Comparison of ENCODE assay signal across 8 mouse cellular contexts in the genomic region with DNA sequence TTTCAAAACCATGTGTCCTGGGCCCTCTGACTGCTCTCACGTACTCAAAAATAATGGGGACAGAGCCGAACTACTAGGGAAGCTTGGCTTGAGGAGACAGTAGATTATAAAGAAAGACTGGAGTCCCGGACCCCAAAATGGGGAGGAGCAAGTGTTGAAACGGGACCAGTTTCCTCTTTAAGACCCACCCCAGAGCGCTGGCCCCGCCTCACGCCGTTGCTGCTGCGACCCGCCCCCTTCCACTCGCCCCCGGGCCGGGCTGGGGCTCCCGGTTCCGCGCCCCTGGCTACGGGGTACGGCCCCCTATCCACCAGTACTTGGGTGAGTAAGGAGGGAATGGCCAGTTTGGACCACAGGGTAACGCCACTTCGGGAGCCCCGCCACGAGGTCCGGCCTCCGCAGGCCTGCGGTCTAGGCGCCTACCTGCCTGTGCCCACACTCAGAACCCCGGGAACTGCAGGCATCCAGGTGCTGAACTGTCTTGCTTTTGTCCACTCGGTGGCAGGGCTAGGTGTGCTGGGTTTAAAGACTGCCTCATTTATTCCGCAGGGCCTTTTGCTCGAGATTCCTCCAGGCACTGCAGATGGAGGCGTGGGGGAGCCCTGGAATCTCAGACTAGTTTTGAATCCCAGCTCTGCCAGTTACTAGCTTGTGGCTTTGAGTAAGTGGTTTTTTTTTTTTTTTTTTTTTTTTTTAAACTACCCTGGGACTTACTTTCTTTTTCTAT. TPM values are rescaled to one million over a fixed set of nuclear protein-coding genes. Genes with fewer than 3 reads are reported as not detected.
DNase-seq lines count a peak whose midpoint lies in the region; ATAC-seq and TF ChIP-seq lines count a peak whose summit lies in the region.

No protein-coding gene starts in this region.

- WGBS in heart, embryonic 14.5 days, result 2% methylated on average over 30 of the region's 31 CpGs
- WGBS in kidney, postnatal 0 days, result 1% methylated on average over 31 of the region's 31 CpGs
- 2% methylated on average over 30 of the region's 31 CpGs for WGBS in neural tube, embryonic 14.5 days

- H3K27me3 ChIP-seq in heart, embryonic 14.5 days (ENCODE audit: control insufficient read depth, insufficient read depth, low read length), result no peaks in the 10 kb centered on the region
- H3K27me3 ChIP-seq in kidney, postnatal 0 days (ENCODE audit: insufficient read depth, low read length), result no peaks in the 10 kb centered on the region
- H3K27me3 ChIP-seq in neural tube, embryonic 14.5 days (ENCODE audit: control insufficient read depth, insufficient read depth, low read length), result no peaks in the 10 kb centered on the region

- peaks cover 12% of the 10 kb centered on the region; the same call in 1 of the 2 replicates for H3K36me3 ChIP-seq in heart, embryonic 14.5 days (ENCODE audit: control insufficient read depth, insufficient read depth, low read length)
- no peaks in the 10 kb centered on the region for H3K36me3 ChIP-seq in kidney, postnatal 0 days (ENCODE audit: insufficient read depth, low read length)
- H3K36me3 ChIP-seq in neural tube, embryonic 14.5 days (ENCODE audit: control insufficient read depth, insufficient read depth, low read length), result no peaks in the 10 kb centered on the region

- H3K4me3 ChIP-seq in bone marrow macrophage, adult 2 months (ENCODE audit: insufficient read depth, low read length), result peak overlapping the region; percentile 70
- peak overlapping the region; percentile 61 to 69 for H3K4me3 ChIP-seq in heart, embryonic 14.5 days (ENCODE audit: control insufficient read depth in 1 of 2, insufficient read depth in 1 of 2, low read depth in 1 of 2, low read length in 2 of 2)
- peak overlapping the region; percentile 65 for H3K4me3 ChIP-seq in kidney, postnatal 0 days (replicated peaks; ENCODE audit: low read depth, low read length)
- peak overlapping the region; percentile 61 for H3K4me3 ChIP-seq in neural tube, embryonic 14.5 days (ENCODE audit: low read depth, low read length)

- H3K4me1 ChIP-seq in bone marrow macrophage, adult 2 months (ENCODE audit: control insufficient read depth, insufficient read depth, low read length), result peaks cover 12% of the 10 kb centered on the region
- peaks cover 5 to 6% of the 10 kb centered on the region in 2 experiments; a peak in 3 of 4 replicates for H3K4me1 ChIP-seq in heart, embryonic 14.5 days (ENCODE audit: control insufficient read depth in 2 of 2, insufficient read depth in 2 of 2, low read length in 2 of 2)
- H3K4me1 ChIP-seq in kidney, postnatal 0 days (replicated peaks; ENCODE audit: insufficient read depth, low read length), result 0 out of 2 replicates have a peak, but pooled peaks cover 3% of the 10 kb centered on the region
- no peaks in the 10 kb centered on the region for H3K4me1 ChIP-seq in neural tube, embryonic 14.5 days (ENCODE audit: control insufficient read depth, insufficient read depth, low read length)

- peak overlapping the region; percentile 78 for H3K9ac ChIP-seq in heart, embryonic 14.5 days (ENCODE audit: low read length)
- peak overlapping the region; percentile 68; the same call in 1 of the 2 replicates for H3K9ac ChIP-seq in kidney, postnatal 0 days (ENCODE audit: low read depth, low read length)
- peak overlapping the region; percentile 73 for H3K9ac ChIP-seq in neural tube, embryonic 14.5 days (replicated peaks; ENCODE audit: low read depth, low read length)

- no peak for TF ChIP-seq CTCF in bone marrow macrophage, adult 2 months (IDR thresholded peaks at IDR 0.05; ENCODE audit: low read depth, low read length)
- no peak for TF ChIP-seq CTCF in kidney, postnatal 0 days (IDR thresholded peaks at IDR 0.05; ENCODE audit: low read depth)

- DNase-seq in kidney, postnatal 0 days (ENCODE audit: low spot score), result peak; percentile 82
- DNase-seq in lung, adult 18-20 months, result peak; percentile 82 to 88
- peak; percentile 72 to 75 for DNase-seq in thymus, adult 18-20 months

- no peak for TF ChIP-seq POLR2A in bone marrow macrophage, adult 2 months (IDR thresholded peaks at IDR 0.05; ENCODE audit: borderline replicate concordance, low read depth, low read length)

- peak overlapping the region; percentile 67 for H3K27ac ChIP-seq in bone marrow macrophage, adult 2 months (ENCODE audit: insufficient read depth, low read depth, low read length)
- peak overlapping the region; percentile 6 to 49 for H3K27ac ChIP-seq in heart, embryonic 14.5 days (replicated peaks in 1 of 2; ENCODE audit: control insufficient read depth in 1 of 2, insufficient read depth in 1 of 2, low read depth in 2 of 2, low read length in 2 of 2)
- H3K27ac ChIP-seq in kidney, postnatal 0 days, result 0 out of 2 replicates have a peak overlapping the region, but pooled peaks have one; percentile 60
- H3K27ac ChIP-seq in neural tube, embryonic 14.5 days (ENCODE audit: low read depth, low read length), result peak overlapping the region; percentile 52

- ATAC-seq in CD4-positive, CD25-positive, alpha-beta regulatory T cell, adult 4 months, result peak; percentile 84
- ATAC-seq in erythroid progenitor cell, adult 5-6 weeks (replicated peaks; ENCODE audit: low FRiP score, poor library complexity, severe bottlenecking), result 0 out of 2 replicates have a peak, but pooled peaks have one; percentile 57
- peak; percentile 82 for ATAC-seq in heart, embryonic 14.5 days (ENCODE audit: insufficient number of reproducible peaks, insufficient read depth, low FRiP score, low read depth)
- peak; percentile 81 for ATAC-seq in kidney, postnatal 0 days (replicated peaks; ENCODE audit: low FRiP score, low read depth)
- peak; percentile 85 for ATAC-seq in neural tube, embryonic 14.5 days (ENCODE audit: low read depth)

- peak overlapping the region; percentile 80 for H3K4me2 ChIP-seq in heart, embryonic 14.5 days (ENCODE audit: low read length)
- peak overlapping the region; percentile 86 for H3K4me2 ChIP-seq in kidney, postnatal 0 days (ENCODE audit: low read length)
- peak overlapping the region; percentile 77 for H3K4me2 ChIP-seq in neural tube, embryonic 14.5 days (ENCODE audit: low read depth, low read length)

- H3K9me3 ChIP-seq in heart, embryonic 14.5 days (ENCODE audit: control insufficient read depth, low read length), result no peaks in the 10 kb centered on the region
- no peaks in the 10 kb centered on the region for H3K9me3 ChIP-seq in kidney, postnatal 0 days (replicated peaks; ENCODE audit: low read length)
- H3K9me3 ChIP-seq in neural tube, embryonic 14.5 days (ENCODE audit: control insufficient read depth, low read length), result no peaks in the 10 kb centered on the region

RNA-seq across cellular contexts. Expression of gene Pgap2, which starts 13.0 kb away (rescaled TPM):
- 10 to 100 TPM; 46.8 to 60.4 TPM for polyA plus RNA-seq in CD4-positive, CD25-positive, alpha-beta regulatory T cell, adult 4 months (2017; shearing (Covaris generic))
- polyA plus RNA-seq in bone marrow macrophage, adult 2 months (2012; ENCODE audit: insufficient read depth, insufficient read length, missing spikeins), result 103 and 110 TPM in 2 replicates
- total RNA-seq in erythroid progenitor cell, adult 5-6 weeks (2015; ENCODE audit: low replicate concordance), result 15.1 and 31.4 TPM in 2 replicates
- 6.5 and 16.3 TPM in 2 replicates for total RNA-seq in erythroid progenitor cell, adult 5-6 weeks (2017; ENCODE audit: low replicate concordance)
- 63.5 and 70.1 TPM in 2 replicates for polyA plus RNA-seq in heart, embryonic 14.5 days (2014; fragmentation: Nextera tagmentation; extraction: Ambion mirVana)
- 65.8 and 66.8 TPM in 2 replicates for polyA plus RNA-seq in kidney, postnatal 0 days (2015; fragmentation: Nextera tagmentation; extraction: Ambion mirVana)
- polyA plus RNA-seq in neural tube, embryonic 14.5 days (2014; fragmentation: Nextera tagmentation; extraction: Ambion mirVana), result 57.4 and 59.2 TPM in 2 replicates

RNA-seq across cellular contexts. Expression of gene Nup98, which starts 13.0 kb away (rescaled TPM):
- polyA plus RNA-seq in CD4-positive, CD25-positive, alpha-beta regulatory T cell, adult 4 months (2017; shearing (Covaris generic)), result 10 to 100 TPM; 37.2 to 39.6 TPM
- polyA plus RNA-seq in bone marrow macrophage, adult 2 months (2012; ENCODE audit: insufficient read depth, insufficient read length, missing spikeins), result 33.3 and 36.9 TPM in 2 replicates
- total RNA-seq in erythroid progenitor cell, adult 5-6 weeks (2015; ENCODE audit: low replicate concordance), result 63.8 and 64.6 TPM in 2 replicates
- 53.6 and 64.2 TPM in 2 replicates for total RNA-seq in erythroid progenitor cell, adult 5-6 weeks (2017; ENCODE audit: low replicate concordance)
- polyA plus RNA-seq in heart, embryonic 14.5 days (2014; fragmentation: Nextera tagmentation; extraction: Ambion mirVana), result 27.3 and 27.6 TPM in 2 replicates
- 19.1 and 21.1 TPM in 2 replicates for polyA plus RNA-seq in kidney, postnatal 0 days (2015; fragmentation: Nextera tagmentation; extraction: Ambion mirVana)
- polyA plus RNA-seq in neural tube, embryonic 14.5 days (2014; fragmentation: Nextera tagmentation; extraction: Ambion mirVana), result 26.8 and 29.0 TPM in 2 replicates

RNA-seq across cellular contexts. Expression of gene Rhog, which starts 32.9 kb away (rescaled TPM):
- 100 to 1,000 TPM; 146 to 173 TPM for polyA plus RNA-seq in CD4-positive, CD25-positive, alpha-beta regulatory T cell, adult 4 months (2017; shearing (Covaris generic))
- 537 and 572 TPM in 2 replicates for polyA plus RNA-seq in bone marrow macrophage, adult 2 months (2012; ENCODE audit: insufficient read depth, insufficient read length, missing spikeins)
- 125 and 176 TPM in 2 replicates for total RNA-seq in erythroid progenitor cell, adult 5-6 weeks (2015; ENCODE audit: low replicate concordance)
- total RNA-seq in erythroid progenitor cell, adult 5-6 weeks (2017; ENCODE audit: low replicate concordance), result 27.1 and 35.6 TPM in 2 replicates
- polyA plus RNA-seq in heart, embryonic 14.5 days (2014; fragmentation: Nextera tagmentation; extraction: Ambion mirVana), result 43.8 and 46.2 TPM in 2 replicates
- polyA plus RNA-seq in kidney, postnatal 0 days (2015; fragmentation: Nextera tagmentation; extraction: Ambion mirVana), result 50.6 and 52.1 TPM in 2 replicates
- 11.4 and 19.4 TPM in 2 replicates for polyA plus RNA-seq in neural tube, embryonic 14.5 days (2014; fragmentation: Nextera tagmentation; extraction: Ambion mirVana)

RNA-seq across cellular contexts. Expression of gene Stim1, which starts 44.6 kb away (rescaled TPM):
- 10 to 100 TPM; 48.9 to 54.7 TPM for polyA plus RNA-seq in CD4-positive, CD25-positive, alpha-beta regulatory T cell, adult 4 months (2017; shearing (Covaris generic))
- polyA plus RNA-seq in bone marrow macrophage, adult 2 months (2012; ENCODE audit: insufficient read depth, insufficient read length, missing spikeins), result 43.4 and 50.2 TPM in 2 replicates
- 28.9 and 31.7 TPM in 2 replicates for total RNA-seq in erythroid progenitor cell, adult 5-6 weeks (2015; ENCODE audit: low replicate concordance)
- 45.2 and 72.3 TPM in 2 replicates for total RNA-seq in erythroid progenitor cell, adult 5-6 weeks (2017; ENCODE audit: low replicate concordance)
- polyA plus RNA-seq in heart, embryonic 14.5 days (2014; fragmentation: Nextera tagmentation; extraction: Ambion mirVana), result 13.1 and 15.0 TPM in 2 replicates
- 9.7 and 10.3 TPM in 2 replicates for polyA plus RNA-seq in kidney, postnatal 0 days (2015; fragmentation: Nextera tagmentation; extraction: Ambion mirVana)
- 12.1 and 17.5 TPM in 2 replicates for polyA plus RNA-seq in neural tube, embryonic 14.5 days (2014; fragmentation: Nextera tagmentation; extraction: Ambion mirVana)

Comparison
In these comparisons a context has a peak if more than half of its experiments do, and no peak if none do; other contexts are left out.
1. Peak in every context shown above with its lines: DNase-seq, ATAC-seq, H3K4me3 ChIP-seq and H3K27ac ChIP-seq.